Mouse (Mus musculus) stomach, postnatal 0 days (tissue): ENCODE measurements at regions not wholly inside any gene's neighbourhood (a gene's known extent, or its start where the extent isn't known, plus 50 kb on each side); places are given as distances from the start of the nearest gene placed in this dataset.

Experiments used
- ATAC-seq: fragments of 200-750 bp; cut with Nextera tagmentation; 2 replicates; pipeline ENCODE4 v1.8.0; 2017; ENCODE audit not compliant: low FRiP score, low TSS enrichment
- DNase-seq: peaks from one replicate; pipeline ENCODE4 v3.0.0-alpha.2; 2016; ENCODE audit warnings: low spot score
- H3K27ac ChIP-seq: fragments of 300-500 bp; sonication (generic); replicated peaks from 2 replicates; pipeline ENCODE4 v1.5.1; 2014; ENCODE audit warnings: mild to moderate bottlenecking, control low read depth
- H3K27me3 ChIP-seq: fragments of 300-500 bp; sonication (generic); 2 replicates; pipeline ENCODE4 v1.6.1; 2014; ENCODE audit warnings: low read length; ENCODE audit not compliant: control insufficient read depth, insufficient read depth
- H3K36me3 ChIP-seq: fragments of 300-500 bp; sonication (generic); 2 replicates; pipeline ENCODE4 v1.6.1; 2014; ENCODE audit warnings: low read length, mixed read lengths; ENCODE audit not compliant: control insufficient read depth, insufficient read depth
- H3K4me1 ChIP-seq: fragments of 300-500 bp; sonication (generic); replicated peaks from 2 replicates; pipeline ENCODE4 v1.6.1; 2014; ENCODE audit warnings: antibody characterized with exemption; ENCODE audit not compliant: control insufficient read depth, insufficient read depth
- H3K4me2 ChIP-seq: fragments of 300-500 bp; sonication (generic); replicated peaks from 2 replicates; pipeline ENCODE4 v1.6.1; 2014; ENCODE audit warnings: low read depth, mild to moderate bottlenecking, control low read depth, moderate library complexity
- H3K4me3 ChIP-seq: fragments of 300-500 bp; sonication (generic); 2 replicates; pipeline ENCODE4 v1.5.1; 2014; ENCODE audit warnings: low read depth, low read length, control low read depth
- H3K9ac ChIP-seq: fragments of 300-500 bp; sonication (generic); 2 replicates; pipeline ENCODE4 v1.6.1; 2014; ENCODE audit warnings: mild to moderate bottlenecking, low read length, control low read depth, mixed read lengths
- H3K9me3 ChIP-seq: fragments of 300-500 bp; sonication (generic); 2 replicates; pipeline ENCODE4 v1.6.1; 2016; ENCODE audit warnings: low read length; ENCODE audit not compliant: control insufficient read depth
- CTCF ChIP-seq: IDR thresholded peaks from 2 replicates; pipeline ENCODE4 v1.5.1; 2016; ENCODE audit warnings: antibody characterized with exemption, low read depth, mild to moderate bottlenecking, moderate library complexity
- EP300 ChIP-seq: optimal IDR thresholded peaks from 2 replicates; pipeline ENCODE3; 2016; ENCODE audit warnings: antibody characterized with exemption
- WGBS: fragments of 180-500 bp; shearing (Covaris S2); extraction: QIAGEN DNeasy Blood & Tissue Kit; methylation state at CpG from one replicate; pipeline ENCODE4 v1.1.7; 2014; 5-methylcytosine and 5-hydroxymethylcytosine counted together

DNA sequence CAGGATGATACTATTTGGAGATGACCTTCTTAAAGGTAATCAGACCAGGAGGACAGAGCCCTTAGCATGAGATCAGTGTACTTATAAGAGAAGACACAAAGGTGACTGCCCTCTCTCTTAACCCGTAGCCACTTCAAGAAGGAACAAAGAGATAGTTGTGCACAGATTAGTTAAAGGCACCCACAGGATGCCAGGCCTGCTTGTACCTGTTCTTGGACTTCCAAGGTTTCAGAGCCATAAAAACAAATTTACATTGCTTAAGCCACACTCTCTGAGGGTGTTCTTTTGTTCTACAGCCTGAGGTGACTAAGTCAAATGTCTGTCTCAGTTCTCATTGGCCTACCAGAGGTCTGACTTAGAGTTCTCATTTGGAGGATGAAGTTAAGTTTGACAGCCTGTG is 90.1 kb downstream of the Rchy1 start:
- ATAC-seq (no peak), DNase-seq (no peak)
- Histone ChIP-seq H3K36me3 (no peaks in the 10 kb centered on the region), H3K27me3 (no peaks in the 10 kb centered on the region), H3K9me3 (no peaks in the 10 kb centered on the region), H3K4me1 (no peaks in the 10 kb centered on the region), H3K4me3 (no peak overlapping the region), H3K4me2 (no peak overlapping the region), H3K27ac (no peak overlapping the region), H3K9ac (no peak overlapping the region)
- WGBS, result 57% methylated on average over 1 of the region's 1 CpGs
- TF ChIP-seq CTCF, result no peak
- TF ChIP-seq EP300, result no peak

DNA sequence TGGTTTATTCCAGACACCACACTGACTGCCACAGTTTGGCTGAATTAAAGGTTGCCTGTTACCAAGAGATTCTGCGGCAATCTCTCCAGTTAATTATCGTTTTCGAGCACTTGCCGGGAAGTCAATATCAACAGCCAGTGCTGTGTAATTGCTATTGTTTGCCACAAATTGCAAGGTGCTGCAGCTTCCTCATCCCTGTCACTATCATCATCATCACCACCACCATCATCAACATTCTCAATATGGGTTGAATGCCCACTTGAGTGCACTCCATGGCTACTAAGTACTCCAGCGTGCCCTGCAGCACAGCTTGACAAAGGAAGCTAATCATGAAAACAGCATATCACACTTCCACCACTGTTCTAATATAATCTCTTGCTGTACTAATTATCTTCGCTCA is 93.1 kb downstream of the Rchy1 start:
- H3K4me3 ChIP-seq, result no peak overlapping the region
- H3K27me3 ChIP-seq, result no peaks in the 10 kb centered on the region
- no peaks in the 10 kb centered on the region for H3K36me3 ChIP-seq
- no peaks in the 10 kb centered on the region for H3K9me3 ChIP-seq
- no peak overlapping the region for H3K4me2 ChIP-seq
- H3K9ac ChIP-seq, result no peak overlapping the region
- H3K4me1 ChIP-seq, result no peaks in the 10 kb centered on the region
- no peak for TF ChIP-seq CTCF
- no peak for TF ChIP-seq EP300
- no peak overlapping the region for H3K27ac ChIP-seq
- DNase-seq (no peak), ATAC-seq (no peak)
- 94% methylated on average over 6 of the region's 6 CpGs for WGBS

DNA sequence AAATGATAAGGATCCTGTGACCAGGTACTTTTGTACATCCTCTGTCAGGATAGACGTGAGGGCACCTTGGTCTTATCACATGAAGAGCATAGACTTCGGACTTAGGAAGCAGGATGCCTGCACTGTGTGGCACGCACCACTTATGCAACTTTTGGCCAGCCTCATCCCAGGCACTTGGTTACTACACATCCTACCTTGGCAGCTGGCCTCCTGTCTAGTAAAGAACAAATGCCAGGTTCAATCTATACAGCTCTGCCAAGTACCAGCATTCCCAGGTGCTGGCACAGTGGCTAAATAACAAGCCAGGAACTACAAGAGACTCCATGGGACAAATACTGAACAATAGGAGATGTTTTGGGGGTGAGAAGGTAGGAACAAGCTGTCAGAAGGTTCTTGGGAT is 96.7 kb downstream of the Rchy1 start:
- Histone ChIP-seq H3K4me1 (no peaks in the 10 kb centered on the region), H3K27ac (no peak overlapping the region), H3K27me3 (no peaks in the 10 kb centered on the region), H3K9me3 (no peaks in the 10 kb centered on the region), H3K4me3 (no peak overlapping the region), H3K4me2 (no peak overlapping the region), H3K36me3 (no peaks in the 10 kb centered on the region), H3K9ac (no peak overlapping the region)
- WGBS, result 84% methylated on average over 3 of the region's 3 CpGs
- DNase-seq (no peak), ATAC-seq (no peak)
- no peak for TF ChIP-seq CTCF
- no peak for TF ChIP-seq EP300

DNA sequence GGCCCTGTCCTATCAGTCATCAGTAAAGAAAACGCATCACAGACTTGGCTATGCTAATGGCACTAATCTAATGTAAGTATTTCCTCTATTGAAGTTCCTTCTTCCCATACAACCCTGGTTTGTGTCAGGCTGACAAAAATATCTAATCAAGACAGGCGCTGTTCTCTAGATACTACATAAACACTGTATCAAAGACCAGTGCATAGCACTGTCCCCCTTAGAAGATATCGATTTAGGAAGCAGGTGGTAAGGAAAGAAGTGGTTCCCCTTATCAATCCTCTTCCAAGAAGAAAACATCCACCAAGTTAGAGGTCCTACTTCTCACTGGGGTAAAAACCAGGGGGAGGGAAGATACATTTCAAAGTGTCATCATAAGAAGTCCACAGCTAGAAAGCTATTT is 97.5 kb downstream of the Rchy1 start:
- 73% methylated on average over 3 of the region's 3 CpGs for WGBS
- no peak for ATAC-seq
- H3K36me3 ChIP-seq, result no peaks in the 10 kb centered on the region
- H3K27me3 ChIP-seq, result no peaks in the 10 kb centered on the region
- no peak overlapping the region for H3K4me2 ChIP-seq
- no peaks in the 10 kb centered on the region for H3K4me1 ChIP-seq
- H3K9me3 ChIP-seq, result no peaks in the 10 kb centered on the region
- no peak for DNase-seq
- no peak overlapping the region for H3K9ac ChIP-seq
- no peak overlapping the region for H3K4me3 ChIP-seq
- no peak for TF ChIP-seq EP300
- TF ChIP-seq CTCF, result no peak
- H3K27ac ChIP-seq, result no peak overlapping the region

DNA sequence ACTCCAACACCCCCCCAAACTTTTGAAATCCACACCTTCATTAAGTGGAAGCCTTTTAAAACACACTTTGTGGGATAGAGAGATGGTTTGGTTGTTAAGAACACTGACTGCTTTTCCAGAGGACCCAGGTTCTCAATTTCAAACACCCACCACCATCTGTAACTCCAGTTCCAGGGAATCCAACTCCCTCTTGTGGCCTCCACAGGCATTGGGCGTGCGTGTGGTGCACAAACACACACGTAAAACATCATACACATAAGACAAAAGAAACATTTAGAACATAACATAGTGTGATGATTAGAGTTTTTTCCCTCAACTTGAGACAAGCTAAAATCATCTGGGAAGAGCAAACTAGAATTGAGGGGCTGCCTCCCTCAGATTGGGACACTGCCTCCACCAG is 100.0 kb downstream of the Rchy1 start:
- Histone ChIP-seq H3K4me2 (no peak overlapping the region), H3K9me3 (no peaks in the 10 kb centered on the region), H3K27me3 (no peaks in the 10 kb centered on the region), H3K4me1 (no peaks in the 10 kb centered on the region), H3K9ac (no peak overlapping the region), H3K36me3 (no peaks in the 10 kb centered on the region), H3K4me3 (no peak overlapping the region), H3K27ac (no peak overlapping the region)
- 96% methylated on average over 3 of the region's 3 CpGs for WGBS
- TF ChIP-seq CTCF, result no peak
- no peak for TF ChIP-seq EP300
- ATAC-seq (no peak), DNase-seq (no peak)

DNA sequence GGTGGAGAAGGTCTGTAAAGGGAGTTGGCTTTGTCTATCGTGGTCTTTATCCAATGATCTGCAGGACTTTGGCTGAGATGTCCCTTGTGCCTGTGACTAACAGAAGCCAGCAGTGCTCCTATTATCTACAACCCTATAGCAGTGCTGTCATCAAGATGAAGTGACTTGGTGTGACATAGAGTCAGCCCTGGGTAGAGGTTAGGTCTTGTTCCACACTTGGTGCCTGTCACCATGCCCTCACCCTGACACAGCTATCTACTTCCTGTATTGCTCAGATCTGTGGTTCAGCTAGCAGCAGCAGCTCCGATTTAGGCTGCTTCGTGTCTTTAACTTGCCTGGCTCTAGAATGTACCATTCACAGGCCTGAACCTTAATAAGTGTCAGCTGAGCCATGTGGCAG is 100.6 kb downstream of the Rchy1 start:
- Histone ChIP-seq H3K4me2 (no peak overlapping the region), H3K9ac (no peak overlapping the region), H3K27me3 (no peaks in the 10 kb centered on the region), H3K9me3 (no peaks in the 10 kb centered on the region), H3K27ac (no peak overlapping the region), H3K4me3 (no peak overlapping the region), H3K36me3 (no peaks in the 10 kb centered on the region), H3K4me1 (no peaks in the 10 kb centered on the region)
- ATAC-seq, result no peak
- 87% methylated on average over 3 of the region's 3 CpGs for WGBS
- TF ChIP-seq CTCF, result no peak
- TF ChIP-seq EP300, result no peak
- DNase-seq, result no peak
